20 mouse cellular contexts compared by ENCODE assay signal in the genomic region with DNA sequence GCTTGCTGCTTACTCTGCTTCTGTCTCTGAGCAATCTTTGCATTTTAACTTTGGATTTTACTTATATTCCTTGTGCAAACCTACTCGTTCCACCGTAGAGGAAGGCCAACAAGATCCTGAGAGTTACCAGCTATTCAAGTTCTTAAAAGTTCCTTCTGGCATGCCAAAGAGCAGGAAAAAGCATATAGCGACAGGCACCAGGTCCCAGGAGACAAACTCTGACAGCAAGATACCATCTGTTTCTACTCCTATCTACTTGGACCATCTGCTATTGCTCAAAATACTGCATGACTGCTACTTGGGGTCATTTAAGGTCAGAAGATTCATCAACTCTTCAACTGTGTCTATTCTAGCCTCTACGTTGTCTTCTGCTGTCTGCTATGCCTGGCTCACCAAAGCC.
A peak's percentile ranks its signal among the peaks of the same experiment; 100 is the strongest.
DNase-seq lines count a peak whose midpoint lies in the region; ATAC-seq and TF ChIP-seq lines count a peak whose summit lies in the region.
"Had no signal": no experiment of that assay in that cellular context is flagged by ENCODE, and none has a peak within 500 bp of the region (broad histone marks: within the 10 kb centered on the region; RNA-seq: fewer than 3 reads in every experiment).

No protein-coding gene starts in this region.

- WGBS in midbrain, postnatal 0 days: 78% methylated on average over 4 of the region's 4 CpGs
- 75% methylated on average over 4 of the region's 4 CpGs for WGBS in midbrain, embryonic 11.5 days
- 60% methylated on average over 4 of the region's 4 CpGs for WGBS in liver, embryonic 11.5 days

- DNase-seq in cerebellum, adult 8-10 months: peak; percentile 4
- DNase-seq in cerebellum, adult 18-20 months: no peak
- DNase-seq in midbrain, postnatal 0 days (ENCODE audit: low spot score): peak; percentile 25
- DNase-seq in midbrain, embryonic 11.5 days (ENCODE audit: low spot score, missing footprints): no peak
- peak; percentile 15 for DNase-seq in cerebellum, adult 9-10 months
- peak; percentile 37 for DNase-seq in embryo, embryonic 11 days
- DNase-seq in gastrocnemius, adult 8-10 months (ENCODE audit: low spot score in 2 of 2): no peak
- DNase-seq in liver, embryonic 11.5 days (ENCODE audit: low spot score): no peak
- DNase-seq: adrenal gland, postnatal 14 days; gastrocnemius, postnatal 36 days; kidney, adult 18-20 months; kidney, postnatal 10 days; thymus, postnatal 14 days had no signal

- ATAC-seq in midbrain, postnatal 0 days (ENCODE audit: low FRiP score): no peak
- no peak for ATAC-seq in midbrain, embryonic 11.5 days (ENCODE audit: low FRiP score)
- no peak for ATAC-seq in liver, embryonic 11.5 days (replicated peaks; ENCODE audit: low FRiP score)
- ATAC-seq: lung, postnatal 0 days; midbrain, embryonic 13.5 days had no signal

- H3K9ac ChIP-seq in midbrain, postnatal 0 days (replicated peaks; ENCODE audit: low read length, poor library complexity, severe bottlenecking): no peak overlapping the region
- no peak overlapping the region for H3K9ac ChIP-seq in midbrain, embryonic 11.5 days (ENCODE audit: low read length)
- H3K9ac ChIP-seq in liver, embryonic 11.5 days (ENCODE audit: low read depth, low read length): no peak overlapping the region
- H3K9ac ChIP-seq: heart, embryonic 15.5 days; limb, embryonic 13.5 days; liver, embryonic 15.5 days; midbrain, embryonic 13.5 days had no signal

- H3K36me3 ChIP-seq in midbrain, postnatal 0 days (ENCODE audit: insufficient read depth, low read length): no peaks in the 10 kb centered on the region
- H3K36me3 ChIP-seq in midbrain, embryonic 11.5 days (ENCODE audit: control insufficient read depth, insufficient read depth, low read length): no peaks in the 10 kb centered on the region
- H3K36me3 ChIP-seq in liver, embryonic 11.5 days (ENCODE audit: control insufficient read depth, insufficient read depth, low read length): no peaks in the 10 kb centered on the region
- H3K36me3 ChIP-seq: G1E; heart, embryonic 15.5 days; hindbrain, embryonic 10.5 days; limb, embryonic 13.5 days; liver, embryonic 15.5 days; midbrain, embryonic 13.5 days had no signal

- H3K4me2 ChIP-seq in midbrain, postnatal 0 days (ENCODE audit: low read depth, low read length, poor library complexity, severe bottlenecking): no peak overlapping the region
- no peak overlapping the region for H3K4me2 ChIP-seq in midbrain, embryonic 11.5 days
- H3K4me2 ChIP-seq in liver, embryonic 11.5 days: no peak overlapping the region
- H3K4me2 ChIP-seq: heart, embryonic 15.5 days; limb, embryonic 13.5 days; liver, embryonic 15.5 days; midbrain, embryonic 13.5 days had no signal

- no peak overlapping the region for H3K4me3 ChIP-seq in midbrain, postnatal 0 days (ENCODE audit: low read depth, low read length)
- H3K4me3 ChIP-seq in midbrain, embryonic 11.5 days (ENCODE audit: low read depth, low read length): no peak overlapping the region
- no peak overlapping the region for H3K4me3 ChIP-seq in liver, embryonic 11.5 days (ENCODE audit: low read depth, low read length)
- H3K4me3 ChIP-seq: heart, embryonic 15.5 days; hindbrain, embryonic 10.5 days; limb, embryonic 13.5 days; liver, embryonic 15.5 days; midbrain, embryonic 13.5 days had no signal

- no peak for TF ChIP-seq CTCF in midbrain, postnatal 0 days (IDR thresholded peaks at IDR 0.05)

- no peak overlapping the region for H3K27ac ChIP-seq in midbrain, postnatal 0 days (ENCODE audit: low read depth, low read length)
- H3K27ac ChIP-seq in midbrain, embryonic 11.5 days (ENCODE audit: low read depth, low read length): no peak overlapping the region
- H3K27ac ChIP-seq in liver, embryonic 11.5 days (ENCODE audit: low read depth, low read length): no peak overlapping the region
- H3K27ac ChIP-seq: heart, embryonic 15.5 days; hindbrain, embryonic 10.5 days; limb, embryonic 13.5 days; liver, embryonic 15.5 days; midbrain, embryonic 13.5 days had no signal

- no peaks in the 10 kb centered on the region for H3K27me3 ChIP-seq in midbrain, postnatal 0 days (ENCODE audit: insufficient read depth, low read length)
- no peaks in the 10 kb centered on the region for H3K27me3 ChIP-seq in midbrain, embryonic 11.5 days (ENCODE audit: control insufficient read depth, insufficient read depth, low read length)
- H3K27me3 ChIP-seq in liver, embryonic 11.5 days (replicated peaks; ENCODE audit: control insufficient read depth, insufficient read depth, low read length): no peaks in the 10 kb centered on the region
- H3K27me3 ChIP-seq: heart, embryonic 15.5 days; limb, embryonic 13.5 days; liver, embryonic 15.5 days; midbrain, embryonic 13.5 days had no signal

- no peaks in the 10 kb centered on the region; the same call in 1 of the 2 replicates for H3K4me1 ChIP-seq in midbrain, postnatal 0 days (ENCODE audit: insufficient read depth, low read length)
- H3K4me1 ChIP-seq in midbrain, embryonic 11.5 days (ENCODE audit: control insufficient read depth, insufficient read depth, low read length): no peaks in the 10 kb centered on the region
- no peaks in the 10 kb centered on the region for H3K4me1 ChIP-seq in liver, embryonic 11.5 days (replicated peaks; ENCODE audit: control insufficient read depth, insufficient read depth, low read length)
- H3K4me1 ChIP-seq: heart, embryonic 15.5 days; liver, embryonic 15.5 days; midbrain, embryonic 13.5 days had no signal

- no peaks in the 10 kb centered on the region for H3K9me3 ChIP-seq in midbrain, postnatal 0 days (ENCODE audit: low read length)
- no peaks in the 10 kb centered on the region for H3K9me3 ChIP-seq in midbrain, embryonic 11.5 days (ENCODE audit: control insufficient read depth, low read length)
- no peaks in the 10 kb centered on the region for H3K9me3 ChIP-seq in liver, embryonic 11.5 days (ENCODE audit: control insufficient read depth, low read length)
- H3K9me3 ChIP-seq: G1E; heart, embryonic 15.5 days; hindbrain, embryonic 10.5 days; limb, embryonic 13.5 days; liver, embryonic 15.5 days; midbrain, embryonic 13.5 days had no signal

Comparison
In these comparisons a context has a peak if more than half of its experiments do, and no peak if none do; other contexts are left out.
1. DNase-seq: peak in cerebellum, adult 8-10 months (single experiment), midbrain, postnatal 0 days (single experiment), cerebellum, adult 9-10 months (single experiment) and embryo, embryonic 11 days (single experiment); none in cerebellum, adult 18-20 months (0 of 2), midbrain, embryonic 11.5 days (single experiment), gastrocnemius, adult 8-10 months (0 of 2) and liver, embryonic 11.5 days (single experiment).